Mouse (Mus musculus) embryonic fibroblast, embryonic 13.5 days (primary cell): ENCODE measurements around the gene Thap7.

Experiments used
- CTCF ChIP-seq: IDR thresholded peaks from 2 replicates; pipeline ENCODE4 v1.5.1; 2011; ENCODE audit warnings: mild to moderate bottlenecking, control low read depth, low read length, moderate library complexity, borderline replicate concordance; ENCODE audit not compliant: insufficient read depth
- POLR2A ChIP-seq: IDR thresholded peaks from 2 replicates; pipeline ENCODE4 v1.6.1; 2011; ENCODE audit warnings: low read depth, mild to moderate bottlenecking, control low read depth, low read length, moderate library complexity

DNA sequence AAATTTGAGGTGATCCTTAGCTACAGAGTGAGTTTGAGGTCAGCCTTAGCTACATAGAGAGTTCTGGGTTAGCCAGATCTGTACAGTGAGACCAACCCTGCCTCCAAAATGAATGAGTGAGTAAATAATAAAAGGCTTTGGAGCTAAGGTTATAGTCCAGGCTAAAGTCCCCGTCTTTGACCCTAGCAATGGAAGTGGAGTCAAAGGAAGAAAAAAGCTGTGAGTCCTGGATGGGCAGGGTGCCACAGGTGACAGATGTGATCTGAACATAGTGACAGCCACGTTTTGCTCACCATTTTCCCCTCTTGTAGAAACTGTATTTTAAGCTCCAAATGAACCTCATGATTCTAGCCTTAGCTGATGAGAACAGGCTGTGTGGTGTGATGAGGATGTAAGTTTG lies 12.0 kb downstream of the Thap7 start:
- TF ChIP-seq POLR2A (no peak), CTCF (no peak)
